Mouse (Mus musculus): ENCODE data around the gene Smim20. TPM values are rescaled to one million over a fixed set of nuclear protein-coding genes. Genes with fewer than 3 reads are reported as not detected.

Smim20 gene
- total RNA-seq, 2 experiments from 2014 or later: 97.7 to 102 TPM

DNA sequence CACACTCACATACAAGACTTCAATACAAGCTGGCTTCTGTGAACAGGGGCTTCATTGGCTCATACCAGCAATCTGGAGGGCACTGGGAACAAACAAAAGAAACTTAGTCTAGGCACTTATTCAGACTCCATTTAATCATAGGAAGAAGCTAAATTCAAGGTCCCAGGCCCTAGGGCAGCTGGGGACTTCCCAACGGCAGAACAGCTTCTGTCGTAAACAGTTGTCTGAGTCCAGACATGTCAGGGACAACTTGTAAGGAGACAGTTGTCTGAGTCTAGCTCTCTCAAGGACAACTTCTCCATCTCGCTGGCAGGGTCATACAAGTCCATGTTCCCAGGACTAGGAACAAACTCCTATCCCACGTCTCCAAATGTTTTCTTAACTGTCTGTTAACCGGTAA is 2.8 kb upstream of the Smim20 start:
- DNase-seq (ENCODE audit: low spot score): no peak
- intact Hi-C loops (cut with DNase I): no loop called here

DNA sequence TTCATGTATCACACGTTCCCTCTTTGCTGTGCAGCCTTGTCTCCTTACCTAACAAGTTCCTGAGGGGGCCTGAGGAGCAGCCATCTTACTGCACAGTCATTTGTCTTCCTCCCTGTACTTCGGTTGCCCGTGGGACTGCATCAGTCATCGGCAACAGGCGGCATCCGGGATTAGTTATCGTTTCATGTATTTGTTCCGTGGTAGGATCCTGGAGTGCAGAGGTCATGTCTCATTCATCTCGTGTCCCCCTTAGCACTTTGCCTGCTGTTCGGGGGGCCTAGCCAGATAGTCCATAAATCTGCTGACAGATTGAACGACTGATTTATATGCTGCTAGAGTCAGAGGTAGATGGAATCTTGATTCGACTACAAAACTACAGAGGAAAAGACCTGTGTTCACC is 1.1 kb upstream of the Smim20 start:
- intact Hi-C loops (cut with DNase I): loop anchor here (5.0 kb wide), 1 partner anchor 593 kb away; no protein-coding TSS in a partner anchor
- no peak for DNase-seq (ENCODE audit: low spot score)

DNA sequence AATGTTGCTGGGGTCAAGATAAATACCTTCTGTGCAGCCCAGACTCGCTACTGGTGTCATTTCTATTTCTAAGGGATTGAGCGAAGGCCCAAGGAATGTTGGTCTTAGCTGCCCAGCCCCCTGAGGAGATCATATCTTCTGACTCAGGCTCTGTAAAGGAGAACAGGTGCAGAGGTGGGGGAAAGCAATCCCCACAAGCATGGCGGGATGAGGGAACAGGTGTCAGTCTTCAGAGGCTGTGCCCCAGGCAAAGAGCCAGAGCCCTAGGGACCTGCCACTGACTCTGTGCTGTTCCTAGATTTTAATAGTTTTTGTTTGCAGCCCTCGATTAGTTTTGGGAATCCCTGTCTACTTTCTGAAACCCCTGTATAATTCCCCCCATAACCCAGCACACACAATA is 702 bp upstream of the Smim20 start:
- intact Hi-C loops (cut with DNase I): loop anchor here (5.0 kb wide), 1 partner anchor 594 kb away; no protein-coding TSS in a partner anchor
- DNase-seq (ENCODE audit: low spot score): no peak

DNA sequence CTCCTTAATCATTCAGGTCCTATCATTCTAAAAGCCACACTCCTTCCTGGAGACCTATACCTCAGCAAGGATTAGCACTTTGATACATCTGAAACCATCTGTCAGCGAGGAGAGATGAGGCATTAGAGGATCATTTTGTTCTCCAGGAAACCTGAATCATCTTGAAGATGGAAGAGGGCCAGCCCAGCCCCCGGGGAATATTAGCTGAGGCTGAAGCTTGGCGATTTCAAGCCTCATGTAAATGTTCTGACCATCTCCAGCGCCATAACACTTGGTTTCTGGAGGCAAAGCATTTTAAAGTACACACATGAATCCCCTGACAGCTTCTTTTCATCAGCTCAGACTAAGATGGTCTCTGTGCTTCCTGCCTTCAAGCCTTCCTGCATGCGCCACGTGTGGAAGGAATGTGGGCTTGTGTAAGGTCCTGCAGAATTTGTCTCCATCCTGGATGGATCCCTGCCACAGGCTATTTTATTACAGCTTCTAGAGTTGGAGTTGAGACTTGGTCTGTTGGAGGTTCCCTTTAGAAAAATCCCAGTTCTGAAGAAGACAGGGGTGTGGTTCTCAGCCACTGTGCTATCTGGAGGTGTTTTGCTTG is 1.3 kb downstream of the Smim20 start:
- DNase-seq (ENCODE audit: low spot score): no peak
- intact Hi-C loops (cut with DNase I): loop anchor here (5.0 kb wide), 1 partner anchor 596 kb away; no protein-coding TSS in a partner anchor

DNA sequence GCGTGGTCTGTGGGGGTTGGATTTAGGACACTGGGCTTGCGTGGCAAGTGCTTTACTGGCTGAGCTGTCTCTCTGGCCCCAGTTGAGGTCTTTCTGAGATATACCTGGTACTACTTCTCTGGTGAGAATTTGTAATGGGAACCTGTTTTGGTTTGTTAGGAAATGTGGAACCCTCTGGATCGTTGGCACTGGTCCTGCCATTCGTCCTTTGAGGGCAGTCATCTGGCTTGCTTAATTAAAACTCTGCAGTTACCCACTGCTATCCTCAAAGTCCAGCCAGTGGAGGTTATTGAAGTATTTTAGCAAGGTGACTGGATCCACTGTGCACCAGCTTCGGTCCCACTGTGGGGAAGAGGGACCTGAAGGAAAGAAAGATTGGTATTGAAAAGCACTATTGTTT is 2.9 kb downstream of the Smim20 start:
- DNase-seq (ENCODE audit: low spot score): no peak
- intact Hi-C loops (cut with DNase I): loop anchor here (5.0 kb wide), 2 partner anchors 323 to 597 kb away; no protein-coding TSS in a partner anchor

DNA sequence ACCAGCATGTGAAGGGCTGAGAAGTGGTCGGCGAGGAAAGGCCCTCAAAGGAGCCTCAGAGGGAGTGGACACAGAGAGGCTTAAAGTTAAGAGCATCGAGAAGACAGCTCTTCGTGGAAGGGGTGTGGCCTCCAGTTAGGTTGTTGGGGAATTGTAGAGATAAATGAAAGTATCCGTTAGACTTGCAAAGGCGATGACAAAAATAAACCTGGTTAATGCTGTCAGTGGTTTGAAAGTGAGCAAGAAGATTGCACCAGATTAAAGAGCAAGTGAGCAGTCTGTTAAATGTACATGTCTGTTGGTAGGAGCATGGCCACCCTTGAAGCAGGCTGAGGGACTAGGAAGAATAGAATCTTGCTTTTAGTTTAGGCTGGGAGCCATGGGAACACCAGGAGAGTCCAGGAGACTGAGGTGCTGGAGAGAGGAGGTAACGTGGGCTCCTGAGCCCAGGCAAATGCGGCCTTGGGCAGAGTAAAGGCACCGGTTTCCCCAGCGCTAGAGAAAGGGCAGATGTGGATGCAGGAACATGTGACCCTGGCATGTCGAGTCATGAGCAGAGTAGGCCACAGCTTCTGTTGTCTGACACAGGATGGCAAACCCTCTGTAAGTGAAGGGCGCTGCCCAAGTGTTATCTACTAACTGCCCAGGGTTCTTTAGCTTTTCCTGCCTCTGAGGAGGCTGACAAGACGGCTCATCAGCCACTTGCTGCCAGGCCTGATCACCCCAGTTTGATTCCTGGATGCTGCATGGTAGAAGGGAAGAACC is 4.2 kb downstream of the Smim20 start:
- intact Hi-C loops (cut with DNase I): loop anchor here (5.0 kb wide), 1 partner anchor 321 kb away; no protein-coding TSS in a partner anchor
- DNase-seq (ENCODE audit: low spot score): no peak

DNA sequence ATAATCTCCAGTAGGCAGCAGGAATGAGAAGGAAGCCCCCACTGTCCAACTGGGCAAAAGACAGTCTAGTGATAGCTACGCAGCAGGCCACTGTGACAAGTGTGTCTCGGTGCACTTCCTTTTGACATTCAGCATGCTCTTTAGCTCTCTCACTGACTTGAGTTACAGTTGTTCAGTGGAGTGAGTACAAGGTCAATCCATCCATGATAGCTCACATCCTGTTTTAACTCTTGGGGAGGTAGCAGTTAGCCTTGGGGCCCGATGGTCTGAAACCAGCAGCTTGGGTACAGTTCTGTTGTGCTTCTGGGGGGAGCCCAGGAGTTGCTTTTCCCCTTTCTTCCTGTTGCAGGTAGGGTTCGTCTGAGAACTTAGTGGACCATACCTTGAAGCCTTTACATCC is 5.7 kb downstream of the Smim20 start:
- no peak for DNase-seq (ENCODE audit: low spot score)
- intact Hi-C loops (cut with DNase I): loop anchor here (5.0 kb wide), 1 partner anchor 320 kb away; no protein-coding TSS in a partner anchor

DNA sequence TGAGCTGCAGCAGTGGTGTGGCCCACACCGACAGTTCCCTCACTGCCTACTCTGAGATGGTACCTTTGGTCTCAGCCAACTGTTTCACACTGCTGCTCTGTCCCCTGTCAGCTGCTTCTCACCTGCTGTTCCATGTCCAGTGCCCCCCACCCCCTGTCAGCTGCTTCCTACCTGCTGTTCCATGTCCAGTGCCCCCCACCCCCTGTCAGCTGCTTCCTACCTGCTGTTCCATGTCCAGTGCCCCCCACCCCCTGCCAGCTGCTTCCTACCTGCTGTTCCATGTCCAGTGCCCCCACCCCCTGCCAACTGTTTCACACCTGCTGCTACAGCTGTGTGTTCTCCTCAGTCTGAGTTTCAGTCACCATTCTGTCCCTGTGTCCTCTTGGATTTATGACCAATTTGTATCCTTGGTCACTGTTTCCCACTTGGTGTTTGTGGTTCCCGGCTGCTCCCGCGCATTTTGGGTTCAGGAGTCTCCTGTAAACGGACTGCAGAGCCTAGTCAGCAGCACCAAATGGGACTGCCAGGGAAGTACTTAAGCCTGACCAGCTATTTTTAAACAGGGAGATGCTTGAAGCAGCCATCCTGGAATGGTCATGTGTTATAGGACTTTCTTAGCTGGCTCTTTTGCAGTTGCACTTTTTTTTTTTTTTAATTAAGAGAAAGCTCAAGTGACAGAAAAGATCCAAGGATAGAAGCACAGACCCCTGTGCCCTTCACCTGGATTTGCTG is 7.0 kb downstream of the Smim20 start:
- no peak for DNase-seq (ENCODE audit: low spot score)
- intact Hi-C loops (cut with DNase I): loop anchor here (5.0 kb wide), 1 partner anchor 318 kb away; no protein-coding TSS in a partner anchor

DNA sequence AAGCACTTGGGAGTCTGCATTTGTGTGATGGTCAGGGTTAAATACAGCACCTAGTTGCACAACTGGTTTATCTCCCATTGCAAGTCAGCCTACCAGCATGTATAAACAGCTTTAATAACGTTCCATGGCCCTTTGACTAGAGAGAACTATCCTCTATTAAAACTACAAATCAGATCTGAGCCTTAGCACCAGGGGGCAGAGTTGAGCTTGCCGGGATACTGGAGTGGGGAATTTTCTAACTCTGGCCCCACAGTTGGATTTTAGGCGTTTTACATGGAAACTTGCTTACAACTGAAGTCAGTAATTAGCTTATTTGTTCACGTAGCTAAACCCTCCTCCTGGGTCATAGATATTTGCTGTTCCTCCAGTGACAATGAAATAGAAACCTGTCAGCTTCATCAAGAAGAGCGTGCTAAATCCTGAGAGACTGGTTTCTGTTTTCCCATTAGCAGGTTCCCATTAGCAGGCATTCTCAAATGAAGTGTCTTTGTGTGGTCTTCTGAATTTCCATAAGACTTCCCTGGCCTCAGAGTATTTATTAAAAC is 8.0 kb downstream of the Smim20 start:
- intact Hi-C loops (cut with DNase I): loop anchor here (5.0 kb wide), 1 partner anchor 317 kb away; no protein-coding TSS in a partner anchor
- no peak for DNase-seq (ENCODE audit: low spot score)

DNA sequence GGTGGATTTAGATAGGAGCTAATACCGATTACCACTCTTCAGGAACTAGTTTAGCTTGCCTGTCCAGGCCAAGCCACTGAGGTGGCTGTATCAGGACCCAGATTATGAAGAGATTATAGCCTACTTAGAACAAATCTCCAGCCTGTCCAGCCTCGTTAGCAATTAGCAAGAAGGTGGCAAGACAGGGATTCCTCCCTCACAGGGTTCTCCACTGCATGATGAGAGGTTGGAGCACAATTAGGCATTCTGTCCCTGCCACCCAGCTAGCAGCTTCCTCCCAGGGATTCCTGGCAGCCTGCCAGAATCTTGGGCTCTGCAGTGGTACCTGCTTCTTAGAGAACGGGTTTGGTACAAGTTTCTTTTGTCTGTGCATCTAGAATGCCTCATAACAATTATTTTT is 8.5 kb downstream of the Smim20 start:
- intact Hi-C loops (cut with DNase I): no loop called here

DNA sequence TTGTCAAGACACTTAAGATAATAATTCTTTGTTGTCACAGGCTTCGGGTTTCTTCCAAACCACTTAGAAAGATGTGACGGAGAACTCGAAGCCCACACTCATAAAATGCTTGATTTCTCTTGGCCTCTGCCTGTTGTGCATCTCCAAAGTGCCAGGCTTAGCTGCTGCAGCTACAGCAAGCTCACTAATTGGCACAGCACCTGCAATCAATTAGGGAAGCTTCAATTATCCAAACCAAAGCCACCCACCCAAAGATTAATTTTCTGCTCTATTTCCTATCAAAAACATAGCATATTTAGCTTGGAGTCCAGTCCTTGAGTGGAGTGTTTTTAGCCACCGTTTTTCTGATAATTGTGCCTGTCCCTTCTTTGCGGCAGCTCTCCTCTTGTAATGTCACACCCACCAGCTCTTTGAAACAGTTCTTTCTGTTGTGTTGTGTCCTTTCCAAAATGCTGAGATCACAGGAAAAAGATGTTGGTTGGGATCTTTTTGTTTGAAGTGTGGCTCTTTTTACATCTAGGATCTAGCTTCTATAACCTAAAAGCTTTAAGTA is 9.7 kb downstream of the Smim20 start:
- DNase-seq (ENCODE audit: low spot score): no peak
- intact Hi-C loops (cut with DNase I): no loop called here

More for the DNA sequence above, 8.5 kb downstream of the Smim20 start:
- no peak for DNase-seq (ENCODE audit: low spot score)

DNA sequence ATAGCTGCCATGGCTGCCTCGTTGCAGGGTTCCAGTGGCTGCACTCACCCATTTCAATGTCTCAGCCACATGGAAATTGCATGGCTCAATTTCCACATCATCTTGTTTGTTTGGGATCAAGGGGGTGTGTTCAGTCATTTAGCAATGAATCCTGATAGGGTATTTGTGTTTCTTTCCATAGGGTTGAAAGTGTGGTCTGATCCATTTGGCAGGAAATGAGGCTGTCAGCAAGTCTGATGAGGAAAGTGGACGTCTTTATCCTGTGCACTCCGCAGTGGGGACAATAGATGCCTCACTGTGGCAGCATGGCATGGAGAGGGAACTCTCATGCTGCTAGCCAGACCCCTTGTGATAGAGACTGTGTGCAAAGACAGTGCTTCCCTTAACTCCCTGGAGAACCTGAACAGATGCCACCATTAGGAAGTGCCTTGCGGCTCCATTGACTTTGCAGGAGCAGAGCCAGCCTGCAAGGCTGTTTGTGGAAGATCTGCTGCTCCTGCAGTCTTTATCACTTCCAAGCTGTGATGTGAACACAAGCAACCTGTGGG is 10.9 kb downstream of the Smim20 start:
- intact Hi-C loops (cut with DNase I): no loop called here
- no peak for DNase-seq (ENCODE audit: low spot score)

DNA sequence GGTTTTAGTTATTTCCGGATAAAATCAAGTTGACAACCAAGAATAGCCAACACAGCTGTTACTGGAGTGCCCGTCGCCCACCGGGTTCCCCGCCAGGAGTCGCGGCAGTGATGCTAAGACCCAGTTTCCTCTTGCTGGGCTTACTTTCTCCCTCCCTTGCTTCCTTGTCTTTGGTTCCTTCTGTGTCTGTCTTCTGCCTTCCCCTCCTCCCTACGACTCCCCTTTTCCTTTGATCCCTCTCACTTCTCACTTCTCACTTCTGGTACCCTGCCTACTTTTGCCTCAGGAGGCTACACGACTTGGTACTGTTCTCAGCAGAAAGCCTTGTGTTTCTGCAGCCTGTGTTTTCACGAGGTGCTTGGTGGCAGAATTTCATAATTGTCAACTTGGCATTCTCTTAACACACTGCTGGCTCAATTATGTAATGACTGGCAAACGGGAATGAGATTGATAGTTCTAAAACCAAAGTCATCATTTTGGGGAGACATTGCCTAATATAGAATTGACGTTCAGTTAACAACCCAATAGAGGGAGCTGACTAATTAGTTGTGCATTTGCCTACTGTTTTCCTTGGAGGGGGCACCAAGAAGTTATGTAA is 12.4 kb downstream of the Smim20 start:
- DNase-seq (ENCODE audit: low spot score): no peak
- intact Hi-C loops (cut with DNase I): no loop called here

DNA sequence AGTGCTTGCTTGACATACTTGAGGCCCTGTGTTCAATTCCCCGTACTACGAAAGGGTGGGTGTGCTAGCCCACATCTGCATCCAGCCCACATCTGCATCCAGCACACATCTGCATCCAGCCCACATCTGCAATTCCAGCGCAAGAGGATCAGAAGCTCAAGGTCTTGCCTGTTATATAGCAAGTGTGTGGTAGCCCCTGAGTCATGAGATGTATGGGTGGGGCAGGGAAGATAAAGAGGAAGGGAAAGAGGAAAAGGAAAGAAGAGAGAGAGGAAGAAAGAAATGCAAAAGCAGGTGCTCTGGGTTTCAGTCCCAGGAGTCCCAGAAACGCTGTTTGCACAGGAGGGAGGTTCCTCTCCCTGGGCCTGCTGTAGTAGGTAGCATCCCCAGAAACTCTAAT is 15.6 kb downstream of the Smim20 start:
- intact Hi-C loops (cut with DNase I): no loop called here

DNA sequence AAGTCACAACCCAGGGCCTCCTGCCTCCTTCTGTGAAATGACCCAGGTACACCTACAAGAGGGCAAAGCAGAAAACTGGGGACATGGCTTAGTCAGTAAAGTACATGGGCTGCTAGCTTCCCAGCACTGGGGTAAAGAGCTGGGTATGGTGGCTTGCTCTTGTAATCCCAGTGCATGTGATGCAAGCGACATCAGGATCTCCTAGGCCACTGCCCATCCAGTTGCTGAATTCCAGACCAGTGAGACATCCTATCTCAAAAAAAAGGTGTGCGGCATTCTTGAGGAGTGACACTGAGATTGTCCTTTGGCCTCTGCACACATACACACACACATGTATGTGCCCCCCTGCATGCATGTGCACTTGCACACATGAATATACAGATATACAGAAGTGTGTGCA is 19.5 kb downstream of the Smim20 start:
- DNase-seq (ENCODE audit: low spot score): no peak
- intact Hi-C loops (cut with DNase I): no loop called here

More for the DNA sequence above, 15.6 kb downstream of the Smim20 start:
- no peak for DNase-seq (ENCODE audit: low spot score)

DNA sequence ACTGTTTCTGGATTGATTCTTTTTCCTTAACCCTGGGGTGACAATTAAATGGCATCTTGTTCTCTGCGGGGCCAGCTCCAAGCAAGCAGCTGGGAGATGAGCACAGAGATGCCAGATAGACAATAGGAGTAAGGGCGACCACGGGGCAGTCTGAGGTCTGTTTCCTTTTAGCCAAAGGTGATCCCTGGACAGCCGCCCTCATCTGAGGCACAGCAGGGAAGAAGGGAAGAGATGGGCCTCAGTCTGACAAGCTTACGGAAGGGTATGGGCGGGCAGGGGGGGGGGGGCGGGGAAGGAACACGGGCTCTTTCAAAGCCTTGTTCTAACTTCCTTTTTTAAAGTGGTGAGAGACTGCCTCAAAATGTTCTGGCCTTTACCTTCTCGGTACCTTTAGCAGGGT is 22.6 kb downstream of the Smim20 start:
- intact Hi-C loops (cut with DNase I): no loop called here
- no peak for DNase-seq (ENCODE audit: low spot score)

DNA sequence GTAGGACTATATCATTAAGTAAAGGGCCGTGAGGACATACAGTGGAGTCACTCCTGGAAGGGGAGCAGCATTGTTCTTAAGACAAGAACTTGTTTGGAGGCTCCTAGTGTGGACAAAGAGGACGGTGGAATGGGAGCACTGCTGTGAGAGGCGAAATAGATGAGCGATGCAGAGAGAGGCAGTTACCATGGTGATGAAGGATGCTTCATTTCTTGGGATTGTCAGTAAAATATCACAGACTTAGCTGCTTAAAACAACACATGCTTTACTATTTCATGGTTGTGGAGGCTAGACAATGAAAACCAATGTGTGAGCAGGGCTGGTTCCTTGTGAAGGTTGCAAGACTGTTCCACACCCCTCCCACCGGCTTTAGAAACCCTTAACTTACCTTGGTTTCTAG is 27.7 kb downstream of the Smim20 start:
- intact Hi-C loops (cut with DNase I): no loop called here
- no peak for DNase-seq (ENCODE audit: low spot score)

DNA sequence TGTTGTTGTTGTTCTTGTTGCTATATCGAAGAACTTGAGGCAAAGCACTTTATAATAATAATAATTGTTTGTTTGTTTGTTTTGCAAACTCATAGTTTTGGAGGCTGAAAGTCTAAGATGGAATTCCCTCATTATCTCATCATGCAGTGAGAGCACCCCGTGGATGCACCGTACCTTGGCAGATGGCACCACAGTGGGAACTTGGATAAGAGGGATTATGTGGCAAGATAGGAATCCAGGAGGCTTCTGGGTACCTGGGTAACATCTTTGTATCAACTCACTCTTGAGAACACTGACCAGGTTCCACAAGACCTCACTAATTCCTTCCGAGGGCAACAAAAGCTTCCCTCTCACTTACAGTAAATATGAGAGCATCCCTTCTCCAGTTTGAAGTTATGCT is 30.1 kb downstream of the Smim20 start:
- intact Hi-C loops (cut with DNase I): no loop called here
- DNase-seq (ENCODE audit: low spot score): no peak

DNA sequence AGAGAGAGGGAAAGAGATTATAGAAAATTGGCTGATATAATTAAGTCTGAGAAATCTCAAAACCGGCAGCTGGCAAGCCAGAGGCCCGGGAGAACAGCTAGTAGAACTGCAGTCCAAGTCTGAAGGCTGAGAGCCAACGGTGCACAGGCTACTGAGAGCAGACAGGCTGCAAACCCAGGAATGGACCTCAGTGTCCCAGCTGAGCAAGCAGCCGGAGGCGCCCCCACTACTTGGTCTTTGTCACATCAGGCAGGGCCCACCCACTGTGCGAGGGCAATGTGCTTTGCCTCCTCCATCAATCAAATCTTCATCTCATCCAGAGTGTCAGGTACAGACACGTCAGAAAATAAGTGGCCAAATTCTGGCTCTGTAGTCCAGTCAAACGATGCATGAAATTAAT is 34.6 kb downstream of the Smim20 start:
- intact Hi-C loops (cut with DNase I): no loop called here
- peak; percentile 6 for DNase-seq (ENCODE audit: low spot score)
